Mouse (Mus musculus) midbrain, embryonic 13.5 days (tissue): ENCODE measurements around the gene Ccl5. TPM values are rescaled to one million over a fixed set of nuclear protein-coding genes. Genes with fewer than 3 reads are reported as not detected.

Experiments used
- ATAC-seq: fragments of 200-750 bp; cut with Nextera tagmentation; 2 replicates; pipeline ENCODE4 v1.8.0; 2017; ENCODE audit warnings: mild to moderate bottlenecking, moderate TSS enrichment, moderate library complexity
- H3K27ac ChIP-seq: fragments of 300-500 bp; sonication (generic); 2 replicates; pipeline ENCODE4 v1.5.1; 2015; ENCODE audit warnings: inconsistent platforms, mild to moderate bottlenecking, moderate library complexity
- H3K27me3 ChIP-seq: fragments of 300-500 bp; sonication (generic); 2 replicates; pipeline ENCODE4 v1.6.1; 2015; ENCODE audit warnings: mild to moderate bottlenecking, inconsistent platforms
- H3K36me3 ChIP-seq: fragments of 300-500 bp; sonication (generic); 2 replicates; pipeline ENCODE4 v1.6.1; 2015; ENCODE audit warnings: mild to moderate bottlenecking, inconsistent platforms
- H3K4me1 ChIP-seq: fragments of 300-500 bp; sonication (generic); replicated peaks from 2 replicates; pipeline ENCODE4 v1.6.1; 2015; ENCODE audit warnings: inconsistent platforms
- H3K4me2 ChIP-seq: fragments of 300-500 bp; sonication (generic); replicated peaks from 2 replicates; pipeline ENCODE4 v1.6.1; 2015; ENCODE audit warnings: moderate library complexity, mild to moderate bottlenecking, inconsistent platforms
- H3K4me3 ChIP-seq: fragments of 300-500 bp; sonication (generic); replicated peaks from 2 replicates; pipeline ENCODE4 v1.5.1; 2015; ENCODE audit warnings: mild to moderate bottlenecking, inconsistent platforms
- H3K9ac ChIP-seq: fragments of 300-500 bp; sonication (generic); replicated peaks from 2 replicates; pipeline ENCODE4 v1.6.1; 2015; ENCODE audit warnings: mild to moderate bottlenecking, inconsistent platforms
- H3K9me3 ChIP-seq: fragments of 300-500 bp; sonication (generic); 2 replicates; pipeline ENCODE4 v1.6.1; 2016; ENCODE audit warnings: mild to moderate bottlenecking, inconsistent platforms
- WGBS: fragments of 180-500 bp; shearing (Covaris S2); methylation state at CpG from one replicate; pipeline ENCODE4 v1.1.7; 2015; 5-methylcytosine and 5-hydroxymethylcytosine counted together
- polyA plus RNA-seq: library from polyadenylated mRNA; unstranded; fragments of >200 nt; fragmentation: Nextera tagmentation; extraction: Ambion mirVana; gene quantifications from 2 replicates; pipeline ENCODE4 v1.2.1, GENCODE M21; 2015

Gene Ccl5
- not detected in 2 replicates for polyA plus RNA-seq

DNA sequence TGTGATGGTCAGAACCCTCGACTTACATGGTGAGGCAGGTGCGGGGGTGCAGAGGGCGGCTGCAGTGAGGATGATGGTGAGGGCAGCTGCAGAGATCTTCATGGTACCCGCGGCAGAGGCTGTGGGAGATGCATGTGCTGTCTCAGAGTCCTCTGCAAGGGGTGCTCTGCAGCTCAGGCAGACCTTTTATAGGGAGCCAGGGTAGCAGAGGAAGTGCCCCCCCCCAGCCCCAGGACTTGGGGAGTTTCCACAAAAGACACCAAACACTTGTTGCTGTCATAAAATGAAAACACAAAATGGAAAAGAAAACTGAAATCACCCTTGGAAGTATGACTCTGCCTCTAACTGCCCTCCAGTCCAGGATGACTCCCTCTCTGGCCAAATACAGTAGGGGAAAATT lies at the start of gene Ccl5:
Gene Ccl5, minus strand, starts transcription at position 159 of the 400 bp plus-strand sequence.
- no peak within 1 kb of the TSS for H3K4me3 ChIP-seq
- WGBS: 90% methylated on average over 5 of the region's 5 CpGs
- no peaks in the 10 kb centered on the region for H3K27me3 ChIP-seq
- H3K4me1 ChIP-seq: no peaks in the 10 kb centered on the region
- H3K36me3 ChIP-seq: no peaks in the 10 kb centered on the region
- no peak for ATAC-seq
- H3K4me2 ChIP-seq: no peak within 1 kb of the TSS
- H3K27ac ChIP-seq: no peak within 1 kb of the TSS
- H3K9ac ChIP-seq: no peak within 1 kb of the TSS
- H3K9me3 ChIP-seq: no peaks in the 10 kb centered on the region

DNA sequence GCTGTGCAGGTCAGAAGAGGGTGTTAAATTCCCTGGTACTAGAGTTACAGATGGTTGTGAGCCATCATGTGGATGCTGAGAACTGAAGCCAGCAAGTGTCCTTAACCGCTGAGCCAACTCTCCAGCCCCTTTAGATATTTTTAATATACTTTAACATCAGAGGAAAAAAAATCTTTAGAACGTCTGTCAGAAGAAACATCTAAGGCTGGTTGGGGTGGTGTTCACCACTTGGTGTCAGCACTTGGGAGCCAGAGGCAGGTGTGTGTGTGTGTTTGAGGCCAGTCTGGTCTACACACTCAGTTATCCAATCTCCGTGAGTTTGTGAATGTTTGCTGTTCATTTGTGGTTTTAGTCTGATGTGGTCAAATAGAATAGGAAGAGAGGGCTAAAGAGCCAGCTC lies 48.7 kb upstream of the Ccl5 start:
- ATAC-seq: no peak
- 83% methylated on average over 3 of the region's 3 CpGs for WGBS
- no peaks in the 10 kb centered on the region for H3K36me3 ChIP-seq

DNA sequence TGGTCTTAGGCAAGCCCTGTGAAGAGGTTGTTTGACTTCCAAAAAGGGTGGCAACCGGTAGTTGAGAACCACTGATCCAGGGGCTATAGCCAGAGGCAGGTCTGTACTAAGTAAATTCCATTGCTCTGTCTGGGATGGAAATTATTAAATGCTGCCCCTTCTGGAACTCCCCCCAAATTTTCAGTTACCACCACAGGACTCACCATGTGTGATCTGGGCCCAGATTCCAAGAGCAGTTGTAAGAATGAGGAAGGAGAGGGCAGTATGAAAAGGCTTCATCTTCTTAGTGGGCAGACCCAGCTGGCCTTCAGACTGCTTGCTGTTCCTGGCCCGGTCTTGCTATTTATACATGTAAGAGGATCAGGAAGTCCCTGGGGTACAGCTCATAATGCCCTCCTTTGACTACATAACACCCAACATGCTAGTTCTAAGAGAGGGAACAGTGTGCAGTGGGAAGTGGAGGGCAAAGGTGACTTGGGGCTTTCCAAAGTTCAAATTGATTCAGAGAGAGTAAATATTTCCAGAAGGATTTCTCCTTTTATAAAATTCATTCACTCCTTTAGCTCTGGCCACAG lies 48.0 kb upstream of the Ccl5 start, which contains the start of gene Ccl9:
Gene Ccl9, minus strand, starts transcription at position 451 of the 575 bp plus-strand sequence.
- Histone ChIP-seq H3K4me2 (no peak within 1 kb of the TSS), H3K9ac (no peak within 1 kb of the TSS), H3K4me1 (no peaks in the 10 kb centered on the region), H3K9me3 (no peaks in the 10 kb centered on the region), H3K27me3 (no peaks in the 10 kb centered on the region), H3K27ac (no peak within 1 kb of the TSS), H3K36me3 (no peaks in the 10 kb centered on the region), H3K4me3 (no peak within 1 kb of the TSS)
- WGBS: 57% methylated on average over 2 of the region's 2 CpGs
- ATAC-seq: no peak

More for the DNA sequence above, 48.7 kb upstream of the Ccl5 start:
- Histone ChIP-seq H3K9me3 (no peaks in the 10 kb centered on the region), H3K27ac (no peak overlapping the region), H3K27me3 (no peaks in the 10 kb centered on the region), H3K4me2 (no peak overlapping the region), H3K4me3 (no peak overlapping the region), H3K9ac (no peak overlapping the region), H3K4me1 (no peaks in the 10 kb centered on the region)

DNA sequence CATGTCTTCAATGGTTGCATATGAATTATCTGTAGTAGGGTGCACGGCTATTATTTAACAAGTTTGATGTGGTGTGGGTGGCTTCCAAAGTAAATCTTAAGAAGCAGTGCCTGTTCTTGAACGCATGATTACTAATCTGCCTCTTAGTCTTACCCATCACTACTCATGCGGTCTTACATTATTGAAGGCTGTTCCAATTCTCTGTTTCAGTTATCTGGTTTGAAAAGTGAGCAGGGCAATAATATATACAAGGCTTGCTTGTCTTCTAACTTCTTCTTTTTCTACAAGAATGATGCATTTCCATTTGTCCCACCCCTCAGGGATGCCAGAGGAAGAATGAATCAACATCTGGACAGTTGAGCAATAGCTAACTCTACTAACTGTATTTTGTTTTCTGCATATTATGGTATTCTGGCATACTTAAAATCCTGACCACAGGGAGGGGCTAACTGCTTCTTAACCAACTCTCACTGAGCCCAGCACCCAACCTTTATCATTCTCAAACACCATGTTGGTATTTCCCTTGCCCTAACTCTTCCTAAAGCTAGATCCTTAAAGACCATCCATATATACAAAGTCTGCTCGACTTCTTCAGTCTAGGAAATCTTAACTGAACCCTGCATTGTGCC lies 46.7 kb upstream of the Ccl5 start:
- H3K9me3 ChIP-seq: no peaks in the 10 kb centered on the region
- no peak overlapping the region for H3K27ac ChIP-seq
- H3K36me3 ChIP-seq: no peaks in the 10 kb centered on the region
- ATAC-seq: no peak
- H3K4me3 ChIP-seq: no peak overlapping the region
- H3K9ac ChIP-seq: no peak overlapping the region
- no peak overlapping the region for H3K4me2 ChIP-seq
- no peaks in the 10 kb centered on the region for H3K27me3 ChIP-seq
- 90% methylated on average over 4 of the region's 4 CpGs for WGBS
- no peaks in the 10 kb centered on the region for H3K4me1 ChIP-seq

GRCm38 (mm10) chr11:83572834-83573233 lies 42.5 kb upstream of the Ccl5 start:
- H3K27ac ChIP-seq: no peak overlapping the region
- 74% methylated on average over 9 of the region's 9 CpGs for WGBS
- no peaks in the 10 kb centered on the region for H3K36me3 ChIP-seq
- no peak overlapping the region for H3K4me3 ChIP-seq
- no peak overlapping the region for H3K9ac ChIP-seq
- H3K4me2 ChIP-seq: no peak overlapping the region
- ATAC-seq: no peak
- no peaks in the 10 kb centered on the region for H3K9me3 ChIP-seq
- no peaks in the 10 kb centered on the region for H3K4me1 ChIP-seq
- H3K27me3 ChIP-seq: no peaks in the 10 kb centered on the region

DNA sequence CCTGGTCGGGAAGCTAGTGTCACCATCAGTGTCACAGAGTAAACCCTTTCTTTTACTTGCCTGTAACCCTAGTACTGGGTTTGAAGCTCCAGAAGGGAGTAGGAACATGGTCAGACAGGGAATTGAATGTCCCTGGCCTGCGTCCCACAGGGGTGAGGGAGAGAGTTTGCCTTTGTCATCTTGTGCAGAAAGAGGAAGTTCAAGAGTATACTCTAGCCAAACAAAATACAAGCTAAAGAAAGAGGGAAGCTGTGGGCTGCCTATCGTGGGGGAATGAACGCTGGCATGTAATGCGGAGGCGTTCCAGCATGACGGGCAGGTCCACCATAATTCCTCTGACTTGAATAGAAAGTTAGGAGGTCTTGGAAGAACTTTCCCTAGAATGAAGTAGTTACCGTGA lies 41.9 kb upstream of the Ccl5 start:
- no peak for ATAC-seq
- H3K9ac ChIP-seq: no peak overlapping the region
- no peaks in the 10 kb centered on the region for H3K4me1 ChIP-seq
- H3K27ac ChIP-seq: no peak overlapping the region
- H3K4me2 ChIP-seq: no peak overlapping the region
- no peak overlapping the region for H3K4me3 ChIP-seq
- no peaks in the 10 kb centered on the region for H3K36me3 ChIP-seq
- no peaks in the 10 kb centered on the region for H3K9me3 ChIP-seq
- no peaks in the 10 kb centered on the region for H3K27me3 ChIP-seq
- WGBS: 91% methylated on average over 8 of the region's 8 CpGs

GRCm38 (mm10) chr11:83570189-83570588 lies 39.9 kb upstream of the Ccl5 start:
- no peak overlapping the region for H3K27ac ChIP-seq
- no peaks in the 10 kb centered on the region for H3K4me1 ChIP-seq
- no peaks in the 10 kb centered on the region for H3K27me3 ChIP-seq
- no peak overlapping the region for H3K4me3 ChIP-seq
- no peak for ATAC-seq
- no peaks in the 10 kb centered on the region for H3K9me3 ChIP-seq
- WGBS: 88% methylated on average over 2 of the region's 2 CpGs
- no peak overlapping the region for H3K4me2 ChIP-seq
- H3K36me3 ChIP-seq: no peaks in the 10 kb centered on the region
- H3K9ac ChIP-seq: no peak overlapping the region

GRCm38 (mm10) chr11:83569249-83569648 lies 38.9 kb upstream of the Ccl5 start:
- no peak overlapping the region for H3K4me3 ChIP-seq
- H3K36me3 ChIP-seq: no peaks in the 10 kb centered on the region
- 97% methylated on average over 7 of the region's 7 CpGs for WGBS
- ATAC-seq: no peak
- H3K4me1 ChIP-seq: no peaks in the 10 kb centered on the region
- H3K27me3 ChIP-seq: no peaks in the 10 kb centered on the region
- no peak overlapping the region for H3K9ac ChIP-seq
- H3K4me2 ChIP-seq: no peak overlapping the region
- H3K27ac ChIP-seq: no peak overlapping the region
- H3K9me3 ChIP-seq: no peaks in the 10 kb centered on the region

GRCm38 (mm10) chr11:83568786-83569185 lies 38.5 kb upstream of the Ccl5 start:
- H3K9me3 ChIP-seq: no peaks in the 10 kb centered on the region
- no peak overlapping the region for H3K27ac ChIP-seq
- no peaks in the 10 kb centered on the region for H3K36me3 ChIP-seq
- H3K4me1 ChIP-seq: no peaks in the 10 kb centered on the region
- ATAC-seq: no peak
- H3K4me3 ChIP-seq: no peak overlapping the region
- 91% methylated on average over 3 of the region's 3 CpGs for WGBS
- no peak overlapping the region for H3K9ac ChIP-seq
- H3K4me2 ChIP-seq: no peak overlapping the region
- H3K27me3 ChIP-seq: no peaks in the 10 kb centered on the region

DNA sequence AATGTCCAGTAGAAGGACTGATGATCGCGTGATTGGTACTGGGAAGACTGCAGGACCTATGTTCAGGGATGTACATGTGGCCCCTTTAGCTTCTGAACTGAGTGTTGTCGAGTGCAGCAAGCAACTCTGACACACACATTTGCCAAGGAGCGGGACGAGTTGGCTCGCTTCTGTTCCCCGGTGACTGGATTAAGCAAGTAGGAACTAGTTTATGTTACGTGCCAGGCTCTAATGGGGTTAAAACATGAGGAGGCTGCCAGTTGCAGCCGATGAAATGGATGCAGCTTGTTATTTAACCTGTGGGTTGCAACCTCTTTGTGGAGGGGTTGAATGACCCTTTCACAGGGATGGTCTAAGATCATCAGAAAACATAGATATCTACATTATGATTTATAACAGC lies 37.7 kb upstream of the Ccl5 start:
- no peaks in the 10 kb centered on the region for H3K9me3 ChIP-seq
- no peak for ATAC-seq
- 95% methylated on average over 9 of the region's 9 CpGs for WGBS

GRCm38 (mm10) chr11:83567311-83567710 lies 37.0 kb upstream of the Ccl5 start:
- H3K36me3 ChIP-seq: no peaks in the 10 kb centered on the region
- H3K4me2 ChIP-seq: no peak overlapping the region
- H3K9me3 ChIP-seq: no peaks in the 10 kb centered on the region
- no peak overlapping the region for H3K9ac ChIP-seq
- 73% methylated on average over 7 of the region's 7 CpGs for WGBS
- no peaks in the 10 kb centered on the region for H3K4me1 ChIP-seq
- H3K4me3 ChIP-seq: no peak overlapping the region
- no peaks in the 10 kb centered on the region for H3K27me3 ChIP-seq
- H3K27ac ChIP-seq: no peak overlapping the region
- ATAC-seq: no peak

More for the DNA sequence above, 37.7 kb upstream of the Ccl5 start:
- Histone ChIP-seq H3K9ac (no peak overlapping the region), H3K4me1 (no peaks in the 10 kb centered on the region), H3K27me3 (no peaks in the 10 kb centered on the region), H3K36me3 (no peaks in the 10 kb centered on the region), H3K27ac (no peak overlapping the region), H3K4me2 (no peak overlapping the region), H3K4me3 (no peak overlapping the region)

DNA sequence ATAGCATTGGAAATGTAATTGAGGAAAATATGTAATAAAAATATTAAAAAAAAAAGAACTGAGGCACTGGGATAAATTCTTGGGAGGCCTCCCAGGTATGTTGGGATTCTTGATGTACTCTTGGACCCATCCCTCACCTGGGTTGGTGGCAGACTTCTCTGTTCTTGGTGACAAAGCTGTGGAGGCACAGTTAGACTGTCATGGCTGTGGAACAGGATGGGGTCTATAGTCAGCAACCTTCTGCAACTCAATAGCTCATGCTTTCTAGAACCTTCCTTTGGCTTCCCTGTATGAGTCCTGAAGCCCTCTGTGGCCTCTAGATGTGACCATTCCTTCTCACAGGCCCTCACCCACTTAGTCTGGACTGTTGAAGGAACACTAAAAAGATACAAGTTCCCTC lies 36.3 kb upstream of the Ccl5 start:
- Histone ChIP-seq H3K4me2 (no peak overlapping the region), H3K9me3 (no peaks in the 10 kb centered on the region), H3K27me3 (no peaks in the 10 kb centered on the region), H3K27ac (no peak overlapping the region), H3K4me3 (no peak overlapping the region), H3K36me3 (no peaks in the 10 kb centered on the region), H3K4me1 (no peaks in the 10 kb centered on the region), H3K9ac (no peak overlapping the region)
- ATAC-seq: no peak

DNA sequence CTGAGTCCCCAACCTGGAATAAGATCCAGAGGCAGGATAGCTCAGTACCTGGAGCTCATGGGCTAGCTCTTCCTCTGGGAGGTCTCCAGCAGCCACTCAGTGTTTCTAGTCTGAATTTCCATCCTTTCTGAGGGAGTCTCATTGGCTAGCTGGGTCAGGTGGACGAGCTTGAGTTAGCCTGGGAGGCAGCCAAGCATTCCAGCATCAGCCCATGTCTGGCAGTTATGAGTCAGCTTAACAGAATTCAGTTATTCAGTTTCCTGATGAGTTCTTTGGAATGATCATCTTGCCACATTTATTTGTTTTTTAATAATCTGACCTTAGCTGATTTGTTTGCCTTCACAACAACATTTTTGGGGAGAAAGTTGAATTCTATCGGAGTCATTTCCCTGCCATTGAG lies 33.4 kb upstream of the Ccl5 start:
- WGBS: 79% methylated on average over 2 of the region's 2 CpGs

More for the DNA sequence above, 33.4 kb upstream of the Ccl5 start:
- H3K4me3 ChIP-seq: no peak overlapping the region
- H3K36me3 ChIP-seq: no peaks in the 10 kb centered on the region
- H3K9ac ChIP-seq: no peak overlapping the region
- ATAC-seq: no peak
- no peak overlapping the region for H3K4me2 ChIP-seq
- no peaks in the 10 kb centered on the region for H3K4me1 ChIP-seq
- H3K27ac ChIP-seq: no peak overlapping the region
- no peaks in the 10 kb centered on the region for H3K9me3 ChIP-seq
- no peaks in the 10 kb centered on the region for H3K27me3 ChIP-seq
